Mouse (Mus musculus) mesoderm, embryonic 11.5 days (tissue): ENCODE results near the gene Plcb1.
A peak's percentile ranks its signal among the peaks of the same experiment; 100 is the strongest.

ENCODE experiments used
- DNase-seq: peaks from one replicate; pipeline ENCODE4 v3.0.0-alpha.2; 2012; ENCODE audit warnings: low read depth, low spot score

Gene Plcb1

DNA sequence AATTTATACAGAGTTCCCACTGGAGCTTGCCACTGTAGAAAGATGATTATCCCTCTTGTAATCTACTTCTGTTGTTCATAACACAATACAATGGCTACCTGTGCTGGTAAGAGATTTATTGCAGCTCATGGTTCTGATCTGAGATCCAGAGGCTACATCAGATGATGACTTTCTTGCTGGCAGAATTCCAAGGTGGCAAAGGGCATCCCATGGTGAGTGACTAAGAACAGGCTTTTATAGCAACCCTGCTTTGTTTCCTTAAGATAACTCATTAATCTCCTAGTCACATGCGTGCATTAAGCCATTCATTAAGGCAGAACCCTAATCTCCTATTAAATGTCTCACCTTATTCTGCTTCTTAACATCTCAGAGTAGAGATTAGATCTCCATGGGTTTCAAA lies 618.2 kb downstream of the Plcb1 start:
- DNase-seq = peak; percentile 22

DNA sequence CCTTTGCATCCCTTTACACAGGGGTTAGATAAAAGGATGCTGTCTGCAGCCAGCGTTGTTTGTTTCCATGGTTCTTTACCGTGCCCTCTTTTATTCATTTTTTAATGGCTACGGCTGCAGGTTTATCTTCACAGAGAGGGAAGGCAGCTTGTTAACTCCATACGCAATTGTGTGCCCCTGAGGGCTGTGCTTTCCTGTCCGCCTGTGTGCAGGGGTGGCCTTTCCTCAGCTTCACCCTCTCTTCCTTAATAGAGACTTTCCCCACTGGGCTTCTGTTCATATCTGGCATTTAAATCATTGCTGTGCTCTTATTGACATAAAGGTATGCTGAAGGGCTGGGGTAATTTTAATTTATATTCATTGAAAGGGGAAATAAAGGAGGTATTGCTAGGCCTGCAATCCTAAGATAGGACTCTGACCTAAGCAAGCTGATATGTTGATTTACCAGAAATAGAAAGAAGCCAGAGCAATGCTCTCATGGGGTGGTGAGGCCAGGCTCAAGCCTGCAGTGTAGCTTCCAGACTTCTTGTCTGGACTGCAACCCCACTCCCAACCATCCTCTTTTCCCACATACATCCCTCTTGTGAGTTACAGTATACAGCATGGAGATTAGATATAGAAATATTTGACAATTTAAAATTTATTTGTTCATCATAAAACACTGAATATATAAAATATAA lies 623.7 kb downstream of the Plcb1 start:
- no peak for DNase-seq

DNA sequence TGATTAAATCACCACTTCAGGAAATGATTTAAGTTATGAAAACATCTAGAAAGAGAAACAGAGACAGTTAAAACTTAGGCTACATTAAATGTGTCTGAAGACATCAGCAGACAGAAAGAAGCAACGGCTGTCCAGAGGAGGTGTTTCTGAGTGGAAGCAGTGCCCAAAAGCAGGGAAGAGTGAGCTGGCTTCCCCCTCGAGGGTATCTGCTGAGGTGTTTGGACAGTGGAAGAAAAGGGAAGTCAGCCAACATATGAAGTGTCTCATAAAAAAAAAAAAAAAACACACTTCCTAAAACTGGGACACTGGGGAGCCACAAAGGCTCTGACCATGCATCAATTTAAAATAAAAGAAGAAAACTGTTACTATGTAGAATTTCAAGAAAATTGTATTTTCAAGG lies 625.8 kb downstream of the Plcb1 start:
- no peak for DNase-seq

DNA sequence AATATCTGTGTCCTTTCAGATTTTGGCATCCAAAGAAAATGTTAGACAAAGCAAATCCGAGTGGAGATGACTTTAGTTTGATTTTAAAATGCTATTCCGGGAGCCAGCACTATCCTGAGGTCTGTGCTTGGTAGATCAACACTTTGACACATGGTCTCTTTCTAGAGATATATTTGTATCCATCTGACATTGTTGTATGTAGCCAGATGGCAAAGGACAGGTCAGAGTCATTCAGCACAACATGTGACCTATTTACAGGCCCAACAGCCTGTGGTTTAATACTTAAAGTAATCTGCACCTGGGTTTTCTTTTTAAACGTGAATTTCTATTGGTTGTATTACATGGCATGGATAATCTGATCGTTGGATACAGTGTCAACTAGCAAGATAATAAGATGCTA lies 629.3 kb downstream of the Plcb1 start:
- DNase-seq = no peak

DNA sequence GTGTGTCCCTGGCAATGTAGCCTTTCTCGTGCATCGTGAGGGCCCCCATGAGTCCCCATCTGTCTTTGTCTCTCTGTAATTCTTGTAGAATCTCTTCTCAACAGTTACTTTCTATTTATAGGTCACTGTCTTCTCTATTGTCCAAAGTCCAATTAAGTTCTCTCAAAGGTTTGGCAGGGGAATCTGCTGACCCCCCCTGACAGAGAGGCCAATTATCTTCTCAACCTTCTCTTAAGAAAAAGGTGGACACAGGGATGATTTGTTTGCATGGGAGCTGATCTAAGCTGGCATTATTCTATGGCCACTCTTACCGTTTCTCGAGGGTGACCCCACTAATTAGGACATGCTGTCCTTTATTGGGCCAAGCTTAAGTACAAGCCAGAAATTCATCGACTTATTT lies 633.4 kb downstream of the Plcb1 start:
- DNase-seq = no peak

DNA sequence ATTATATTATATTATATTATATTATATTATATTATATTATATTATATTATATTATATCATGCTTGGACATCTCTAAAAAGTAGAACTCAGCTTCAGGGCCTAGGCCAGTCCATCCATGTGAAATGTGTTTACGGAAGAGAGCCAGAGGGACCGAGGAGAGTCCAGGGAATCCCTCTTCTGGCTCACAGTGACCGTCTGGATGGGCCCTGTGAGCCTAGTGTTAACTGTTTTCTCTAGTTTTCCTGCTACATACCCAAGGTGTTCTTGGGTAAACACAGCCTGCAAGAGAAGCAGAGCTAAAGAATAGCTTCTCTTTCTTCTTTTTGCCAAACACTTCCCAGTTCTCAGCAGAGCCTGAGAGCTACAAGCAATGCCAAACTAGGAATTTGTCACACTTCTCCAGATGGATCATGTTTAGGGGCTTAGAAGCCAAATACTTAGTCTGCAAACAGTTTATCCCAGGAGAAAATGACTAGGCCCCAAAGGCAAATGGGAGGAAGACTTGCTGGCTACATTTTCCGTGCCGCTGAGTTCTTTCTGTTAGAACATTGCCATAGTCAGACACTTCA lies 649.2 kb downstream of the Plcb1 start:
- DNase-seq = no peak

DNA sequence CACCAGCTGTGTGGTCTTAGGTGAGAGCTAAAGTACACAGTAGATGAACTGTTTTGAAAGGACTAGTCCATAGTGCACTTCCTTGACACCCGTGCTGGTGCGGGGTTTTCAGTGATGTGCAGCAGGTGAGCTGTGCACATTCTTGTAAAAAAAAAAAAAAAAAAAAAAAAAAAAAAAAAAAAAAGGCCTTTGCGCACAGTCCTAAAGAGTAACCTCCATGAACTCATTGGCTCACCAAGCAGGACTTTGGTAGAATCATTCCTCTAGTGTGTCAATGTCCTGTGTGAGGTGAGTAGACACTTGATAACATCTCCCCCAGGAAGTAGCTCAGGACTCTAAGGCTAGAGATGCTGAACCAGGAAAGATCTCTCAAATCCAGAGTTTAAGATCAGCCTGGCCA lies 653.2 kb downstream of the Plcb1 start:
- no peak for DNase-seq

DNA sequence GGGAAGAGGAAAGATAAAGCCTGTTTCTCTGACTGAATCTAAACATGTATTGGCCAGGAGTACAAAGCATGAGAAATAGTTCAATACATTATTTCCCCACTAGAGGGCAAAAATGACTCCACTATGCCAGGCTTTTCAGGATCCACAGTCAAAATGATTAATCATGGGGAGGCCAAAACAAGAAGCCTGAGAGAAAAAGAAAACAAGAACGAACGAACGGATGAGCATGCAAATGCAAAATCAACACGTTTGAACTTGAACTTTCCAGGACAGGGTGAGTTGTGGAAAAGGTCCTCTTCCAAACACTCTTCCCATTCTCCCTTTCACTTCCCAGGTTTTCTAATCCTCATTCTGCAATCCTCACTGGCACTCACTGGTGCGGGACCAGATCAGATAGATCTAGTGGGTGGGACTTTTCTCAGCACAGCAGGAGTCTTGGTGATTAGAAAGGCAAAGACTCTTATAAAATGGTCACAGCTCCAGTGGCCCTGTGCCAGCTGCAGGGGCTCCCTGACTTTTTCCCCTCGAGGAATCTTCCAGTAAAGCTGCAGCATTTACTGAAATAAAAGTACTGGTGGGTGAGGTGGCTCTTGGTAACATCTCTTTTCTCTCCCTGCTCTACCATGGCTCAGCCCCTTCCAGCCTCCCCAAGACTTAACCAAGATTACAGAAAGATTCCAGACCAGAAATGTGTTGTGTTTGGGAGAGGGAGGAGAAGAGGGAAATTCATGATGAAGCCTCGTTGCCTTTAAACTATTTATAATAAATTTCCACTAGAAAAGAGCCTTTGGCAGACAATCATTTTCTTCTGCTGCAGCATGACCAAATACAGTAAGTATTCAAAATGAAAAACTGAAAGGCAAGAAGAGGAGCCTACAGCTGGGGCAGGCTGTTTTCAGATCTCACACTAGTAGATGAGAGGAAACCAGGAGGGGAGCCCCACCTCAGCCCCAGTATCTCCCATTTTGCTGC lies 654.0 kb downstream of the Plcb1 start:
- DNase-seq = peak; percentile 65

DNA sequence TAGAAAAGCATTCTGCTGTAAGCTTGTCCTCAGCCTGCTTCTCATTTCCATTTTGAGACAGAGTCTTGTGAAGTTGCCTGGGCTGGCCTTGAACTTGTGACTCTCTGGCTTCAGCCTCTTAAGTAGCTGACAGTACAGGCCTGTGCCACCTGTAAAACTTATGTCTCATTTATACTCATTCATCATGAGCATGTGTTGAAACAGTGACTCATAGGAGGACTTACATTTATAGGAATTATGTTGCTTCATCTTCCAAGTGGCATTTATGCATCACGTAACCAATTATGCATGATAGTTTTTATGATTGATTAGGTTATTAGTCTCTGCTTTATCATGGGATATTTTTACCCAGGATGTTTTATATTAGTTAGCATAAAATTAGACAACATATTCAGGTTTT lies 667.7 kb downstream of the Plcb1 start:
- no peak for DNase-seq

DNA sequence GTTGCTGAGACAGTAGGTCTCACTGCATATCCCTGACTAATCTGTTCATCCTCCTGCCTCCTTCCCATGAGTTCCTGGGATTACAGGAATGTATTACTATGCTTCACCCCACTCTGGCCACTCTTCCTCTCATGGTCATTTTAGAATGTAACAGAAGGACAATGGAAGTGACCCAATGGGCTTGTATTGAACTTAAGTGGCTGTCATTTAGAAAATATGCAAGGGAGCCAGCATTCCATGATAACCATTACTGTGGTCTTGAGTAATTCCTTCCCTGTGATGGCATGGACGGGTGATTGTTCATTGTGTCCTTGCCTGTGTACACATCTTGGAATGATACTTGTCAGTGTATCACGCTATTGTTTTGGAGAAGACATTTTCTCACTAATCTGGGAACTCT lies 668.1 kb downstream of the Plcb1 start:
- DNase-seq = no peak

DNA sequence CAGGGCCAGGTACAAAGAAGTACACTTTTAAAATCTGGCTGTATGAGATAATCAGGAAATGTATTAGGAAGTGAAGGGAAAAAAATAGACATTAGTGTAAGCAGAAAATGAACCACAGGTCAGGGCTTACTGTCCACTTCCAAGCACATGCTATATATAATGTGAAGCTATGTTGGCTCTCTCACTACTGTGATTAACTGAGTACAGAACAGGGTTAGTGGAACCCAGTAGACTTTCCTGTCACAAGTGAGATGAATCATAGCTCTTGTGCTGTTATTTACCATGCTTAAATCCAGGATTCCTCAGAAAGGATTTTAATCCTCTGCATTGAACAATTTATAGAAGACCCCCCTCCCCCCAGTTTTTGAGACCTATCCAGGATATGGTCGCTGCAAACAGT lies 668.6 kb downstream of the Plcb1 start:
- DNase-seq = no peak

DNA sequence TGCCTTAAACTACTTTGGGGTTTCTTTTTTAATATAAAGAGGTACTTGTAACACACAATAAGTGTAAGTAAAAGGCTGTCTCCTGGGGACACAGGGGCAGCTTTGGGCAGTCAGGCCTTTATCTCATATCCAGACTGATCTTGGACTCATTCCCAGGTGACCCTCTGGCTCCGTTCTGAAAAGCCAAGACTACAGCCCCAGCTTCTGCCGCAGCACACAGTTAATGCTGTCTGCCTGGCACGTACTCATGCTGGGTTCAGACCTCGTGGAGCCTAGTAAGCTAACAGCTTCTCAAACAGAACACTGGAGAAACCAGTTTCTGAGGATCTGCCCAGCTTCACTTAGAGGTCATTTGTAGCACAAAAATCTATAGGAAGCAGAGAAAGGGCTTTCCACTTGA lies 682.0 kb downstream of the Plcb1 start:
- DNase-seq = no peak

DNA sequence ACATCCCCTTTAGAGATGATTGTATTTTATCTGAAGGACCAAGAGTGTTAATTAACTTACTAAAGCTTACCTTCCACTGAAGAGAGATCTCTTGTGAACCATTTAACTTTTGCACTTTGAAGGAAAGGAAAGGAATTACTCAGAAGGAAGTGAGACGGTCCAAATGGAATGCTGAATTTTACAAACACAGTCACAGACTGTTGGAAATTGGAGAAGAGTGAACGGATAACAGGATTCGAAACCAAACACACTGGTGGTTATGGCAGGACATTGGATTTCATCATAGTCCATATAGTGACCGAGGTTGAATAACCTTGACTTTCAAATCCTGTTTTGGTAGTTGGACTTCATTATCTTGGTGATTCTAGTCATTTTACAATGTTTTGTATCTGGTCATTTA lies 688.2 kb downstream of the Plcb1 start:
- no peak for DNase-seq

DNA sequence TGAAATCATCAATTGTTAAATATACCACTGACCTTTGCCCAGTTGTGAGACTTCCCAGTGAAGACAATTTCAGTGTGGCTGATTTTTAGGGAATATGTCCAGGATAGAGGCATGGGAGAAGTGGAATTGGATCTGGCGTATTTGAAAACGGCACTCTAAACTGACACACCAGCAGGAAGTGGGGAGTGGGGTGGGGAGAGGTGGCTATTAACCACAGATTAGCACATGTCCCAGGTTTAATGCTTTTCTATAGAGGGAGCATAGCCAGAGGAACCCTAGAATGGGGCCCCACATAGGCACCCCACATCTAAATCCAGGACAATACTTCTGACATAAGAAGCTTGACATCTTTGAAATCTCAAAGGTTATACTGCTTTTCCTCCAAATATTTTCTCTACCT lies 699.4 kb downstream of the Plcb1 start:
- DNase-seq = no peak

DNA sequence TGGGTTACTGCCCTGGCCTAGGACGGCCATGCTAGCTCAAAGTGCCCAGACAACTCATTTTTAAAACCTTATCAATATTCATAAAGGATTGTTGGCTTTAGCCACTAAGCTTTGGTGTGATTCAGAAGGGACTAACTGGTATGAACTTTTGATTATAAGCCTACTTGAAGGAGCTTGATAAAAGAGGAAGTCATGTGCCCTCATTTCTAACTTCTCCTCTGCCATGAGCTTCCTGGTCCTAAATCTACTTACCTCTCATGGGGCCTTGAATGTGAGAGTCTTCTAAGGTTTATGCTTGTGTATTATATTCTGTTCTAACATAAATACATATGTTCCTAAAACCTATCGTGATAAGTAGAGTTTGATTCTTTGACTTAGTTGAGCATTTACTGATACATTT lies 702.4 kb downstream of the Plcb1 start:
- DNase-seq = no peak

DNA sequence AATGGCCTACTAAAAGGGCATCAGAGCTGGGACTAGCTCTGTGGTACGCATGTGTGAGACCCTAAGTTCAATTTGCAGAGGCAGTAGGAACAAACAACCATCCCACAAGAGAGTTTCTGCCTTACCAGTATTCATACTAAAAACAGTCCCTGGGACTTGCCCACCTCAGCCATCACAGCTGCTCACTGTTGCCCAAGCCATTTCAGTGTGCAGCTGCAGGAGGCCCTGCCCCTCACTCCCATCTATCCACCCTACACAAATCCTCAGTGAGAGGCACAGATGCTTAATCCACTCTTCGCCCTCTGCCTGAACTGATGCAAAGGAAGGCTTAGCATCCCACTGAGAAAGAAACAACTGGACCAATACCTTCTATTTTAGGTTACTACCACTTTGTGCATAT lies 703.3 kb downstream of the Plcb1 start:
- no peak for DNase-seq

DNA sequence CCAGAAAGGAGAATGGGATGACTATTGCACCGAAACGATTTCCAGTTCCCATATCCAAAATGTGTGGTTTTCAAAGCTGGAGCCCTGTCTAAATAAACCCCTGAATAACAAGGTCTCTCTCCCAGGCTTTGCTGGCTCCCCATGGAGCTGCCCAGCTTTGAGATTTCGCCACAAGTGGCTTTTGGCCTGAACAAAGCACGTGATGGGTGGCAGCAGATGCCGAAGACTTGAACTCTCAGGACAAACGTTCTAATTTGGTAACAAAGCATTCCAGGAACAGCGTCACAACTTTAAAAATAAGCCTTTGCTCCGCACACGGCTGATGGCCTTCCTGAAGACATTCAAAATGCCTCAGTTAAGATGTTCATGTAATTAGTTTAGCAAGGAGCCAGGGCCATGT lies 706.9 kb downstream of the Plcb1 start:
- DNase-seq = no peak

DNA sequence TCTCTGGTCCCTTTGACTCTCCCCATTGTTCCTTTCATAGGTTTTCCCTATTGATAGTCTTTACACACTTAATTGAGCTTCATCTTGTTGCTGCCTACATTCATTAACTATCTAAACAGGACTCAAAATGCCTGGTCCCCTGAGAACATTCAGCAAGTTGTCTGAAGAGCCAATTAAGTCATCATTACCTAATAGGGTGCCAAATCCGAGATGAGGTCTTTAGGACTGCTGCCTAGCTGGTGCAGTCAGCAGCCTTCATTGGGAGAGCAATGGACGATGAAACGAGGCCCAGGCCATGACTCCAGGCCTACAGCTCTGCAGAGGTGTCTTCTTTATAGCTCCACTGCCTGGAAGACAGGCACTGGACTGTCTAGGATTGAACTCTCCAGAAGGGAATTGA lies 710.7 kb downstream of the Plcb1 start:
- DNase-seq = no peak

DNA sequence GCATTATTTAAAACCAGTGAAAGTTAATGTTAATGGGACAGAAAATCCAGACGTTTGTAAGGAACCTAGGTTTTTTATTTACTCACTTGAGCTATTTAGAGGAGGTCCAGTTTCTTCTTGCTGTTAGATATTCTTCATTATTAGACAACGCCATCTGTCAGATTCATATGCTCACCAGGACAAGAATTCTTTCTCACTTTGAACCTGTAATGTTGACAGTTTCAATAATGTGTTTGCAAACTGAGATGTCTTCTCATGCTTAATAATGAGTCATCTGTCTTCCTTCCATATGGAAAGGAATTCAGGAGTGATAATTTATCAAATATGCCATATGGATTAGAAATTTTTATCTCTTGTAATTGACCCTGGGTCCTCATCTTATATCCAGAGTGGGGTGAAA lies 711.4 kb downstream of the Plcb1 start:
- DNase-seq = no peak

DNA sequence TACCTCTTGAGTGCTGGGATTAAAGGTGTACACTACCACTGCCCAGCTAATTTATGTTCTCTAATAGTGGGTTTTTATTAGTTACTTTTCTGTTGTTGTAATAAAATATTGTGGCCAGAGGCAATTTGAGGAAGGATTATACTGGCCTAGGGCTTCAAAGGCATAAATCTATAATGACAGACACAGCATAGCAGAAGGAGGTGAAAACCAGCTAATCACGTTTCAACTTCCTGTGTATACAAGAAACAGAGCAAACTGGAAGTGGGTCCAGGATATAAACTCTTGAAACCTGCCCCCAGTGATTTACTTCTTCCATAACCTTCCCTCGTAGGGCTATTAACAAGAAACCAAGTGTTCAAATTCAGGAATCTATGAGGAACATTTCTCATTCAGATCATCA lies 715.0 kb downstream of the Plcb1 start:
- DNase-seq = no peak

DNA sequence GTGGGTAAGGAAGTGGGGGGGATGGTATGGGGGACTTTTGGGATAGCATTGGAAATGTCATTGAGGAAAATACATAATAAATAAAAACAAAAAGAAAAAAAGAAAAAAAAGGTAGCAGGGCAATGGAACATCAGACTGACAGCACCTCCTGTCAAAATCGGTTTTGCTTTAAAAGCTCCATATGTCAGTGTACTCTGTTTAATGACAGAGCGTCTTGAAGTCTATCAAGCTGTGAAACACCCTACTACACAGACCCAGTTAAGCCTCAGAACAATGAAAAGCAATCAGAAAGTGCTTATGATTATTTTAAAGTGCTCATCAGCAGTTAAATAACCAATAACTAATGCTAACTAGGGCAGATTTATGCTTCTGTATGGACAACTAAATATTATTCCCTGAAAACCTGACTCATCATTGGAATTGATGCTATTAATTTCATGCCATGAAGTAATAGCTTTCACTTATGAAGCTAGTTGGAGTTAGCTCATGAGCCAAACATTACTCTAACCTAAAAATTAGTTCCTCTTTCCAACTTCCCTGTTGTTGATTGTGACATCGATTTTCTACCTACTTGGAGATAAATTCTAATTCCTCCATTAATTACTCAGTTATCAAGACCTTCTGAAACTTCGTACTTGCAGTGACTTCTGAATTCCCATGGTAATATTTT lies 717.6 kb downstream of the Plcb1 start:
- DNase-seq = no peak

DNA sequence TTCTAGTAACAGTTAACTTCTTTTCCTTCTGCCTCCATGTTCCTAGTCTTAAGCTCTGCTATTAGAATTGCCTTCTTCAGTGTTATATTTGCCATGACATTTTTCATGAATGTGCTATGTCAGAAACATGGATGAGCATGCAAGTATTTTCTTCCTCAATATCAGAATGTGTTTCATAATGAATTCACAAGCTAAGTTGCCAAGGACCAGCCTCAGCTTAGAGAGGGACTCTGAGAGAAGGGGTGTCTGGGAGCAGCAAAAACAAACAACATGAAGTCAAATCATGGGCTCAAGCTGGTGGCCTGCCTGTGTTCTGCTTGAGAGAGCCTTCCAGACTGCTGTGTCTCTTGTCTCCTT lies 718.1 kb downstream of the Plcb1 start:
- no peak for DNase-seq
